Mouse (Mus musculus) lung, postnatal 36 days (tissue): ENCODE data around the gene Rabgap1l.
"Not testable (repeated sequence)": the region's sequence is repeated elsewhere in the genome, so short reads cannot be mapped to it uniquely, and the experiment has no call there.

Experiments
- DNase-seq: peaks from one replicate; pipeline ENCODE4 v3.0.0; 2022; ENCODE audit warnings: mixed read lengths

Gene Rabgap1l

DNA sequence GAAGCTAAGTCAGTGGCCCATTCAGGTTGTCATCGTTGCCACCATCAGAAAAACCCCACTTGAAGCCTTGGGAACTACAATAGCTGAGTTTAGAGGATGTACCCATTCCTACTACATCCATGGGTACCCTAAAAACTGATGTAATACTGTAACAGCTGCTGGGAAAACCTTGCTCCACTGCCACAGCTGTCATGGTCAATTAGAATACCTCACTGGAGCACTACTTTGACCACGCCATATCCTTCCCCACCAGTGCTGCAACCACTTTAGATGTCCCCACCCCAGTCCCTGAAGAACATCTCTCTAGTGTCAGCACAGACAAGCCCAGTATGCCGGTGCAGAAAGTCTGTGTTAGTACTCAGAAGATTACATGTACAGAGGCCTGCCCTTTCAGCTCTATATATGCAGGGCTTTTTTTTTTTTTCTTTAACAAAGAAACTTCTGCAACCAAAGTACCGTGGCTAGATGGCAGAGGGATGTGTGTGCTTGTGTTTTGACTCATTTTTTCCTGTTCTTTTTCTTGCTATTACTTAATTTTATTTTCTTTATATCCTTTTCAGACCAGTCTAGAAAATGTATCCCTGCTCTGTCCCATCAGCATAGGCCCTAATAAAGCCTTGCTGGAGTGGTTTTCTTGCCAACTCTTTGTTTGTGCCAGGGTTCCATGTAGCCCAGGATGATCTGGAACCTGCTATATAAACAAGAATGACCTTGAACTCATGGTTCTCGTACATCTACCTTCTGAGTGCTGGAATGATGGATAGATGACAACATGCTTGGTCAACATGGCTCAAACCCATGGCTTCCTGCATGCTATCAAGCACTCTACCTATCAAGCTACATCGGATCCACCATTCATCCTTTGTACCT is 100.6 kb downstream of the Rabgap1l start:
- no peak for DNase-seq

DNA sequence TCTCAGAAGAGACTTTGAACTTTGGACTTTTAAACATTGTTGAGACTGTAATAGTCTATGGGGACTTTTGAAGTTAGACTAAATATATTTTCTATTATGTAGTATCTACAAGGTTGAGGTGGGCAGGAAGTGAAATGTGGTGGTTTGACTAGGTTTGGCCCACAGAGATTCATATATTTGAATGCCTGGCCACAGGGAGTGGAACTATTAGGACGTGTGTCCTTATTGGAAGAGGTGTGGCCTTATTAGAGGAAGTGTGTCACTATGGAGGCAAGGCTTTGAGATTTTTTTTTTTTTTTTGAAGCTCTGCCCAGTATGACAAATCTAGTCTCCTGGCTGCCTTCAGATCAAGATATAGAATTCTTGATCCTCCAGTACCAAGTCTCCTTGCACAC is 101.8 kb downstream of the Rabgap1l start:
- DNase-seq: no peak

DNA sequence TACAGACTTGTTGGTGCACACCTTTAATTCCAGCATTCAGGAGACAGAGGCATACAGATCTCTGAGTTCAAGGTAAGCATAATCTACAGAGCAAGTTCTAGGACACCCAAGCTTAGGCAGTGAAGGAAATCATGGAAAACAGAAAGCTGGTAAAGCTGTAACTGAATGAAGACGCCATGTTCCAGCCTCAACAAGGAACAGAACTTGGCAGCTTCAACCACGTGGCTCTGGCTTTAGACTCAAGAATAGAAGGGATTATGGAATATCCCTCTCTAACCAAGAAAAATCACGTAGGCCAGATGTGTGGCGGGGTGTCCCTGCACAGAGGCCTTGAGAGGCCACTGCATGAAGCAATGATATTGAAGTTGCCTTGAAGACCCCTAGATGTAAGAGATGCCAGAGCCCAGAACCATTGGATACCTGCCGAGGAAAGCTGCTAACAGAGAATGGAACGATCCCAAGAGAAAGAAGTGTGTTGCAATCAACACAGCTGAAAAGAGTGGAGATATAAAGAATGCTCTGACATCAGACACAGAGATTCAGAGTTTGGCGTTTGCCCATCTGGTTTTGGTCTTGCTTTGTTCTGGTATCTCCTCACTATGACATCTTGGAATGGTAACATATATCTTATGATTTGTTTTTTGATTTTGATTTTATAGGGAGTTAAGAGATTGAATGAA is 102.4 kb downstream of the Rabgap1l start:
- peak; percentile 15 for DNase-seq

- DNase-seq: no peak
These were observed 103.5 kb downstream of the Rabgap1l start for GRCm38 (mm10) chr1:160689511-160689910.

- DNase-seq: no peak
These were observed 108.8 kb downstream of the Rabgap1l start for GRCm38 (mm10) chr1:160684251-160684650.

- DNase-seq: no peak
These were observed 111.5 kb downstream of the Rabgap1l start for GRCm38 (mm10) chr1:160681398-160682050.

GRCm38 (mm10) chr1:160674763-160675162 is 118.2 kb downstream of the Rabgap1l start:
- no peak for DNase-seq

- DNase-seq: no peak
These were observed 120.8 kb downstream of the Rabgap1l start for GRCm38 (mm10) chr1:160672088-160672814.

DNA sequence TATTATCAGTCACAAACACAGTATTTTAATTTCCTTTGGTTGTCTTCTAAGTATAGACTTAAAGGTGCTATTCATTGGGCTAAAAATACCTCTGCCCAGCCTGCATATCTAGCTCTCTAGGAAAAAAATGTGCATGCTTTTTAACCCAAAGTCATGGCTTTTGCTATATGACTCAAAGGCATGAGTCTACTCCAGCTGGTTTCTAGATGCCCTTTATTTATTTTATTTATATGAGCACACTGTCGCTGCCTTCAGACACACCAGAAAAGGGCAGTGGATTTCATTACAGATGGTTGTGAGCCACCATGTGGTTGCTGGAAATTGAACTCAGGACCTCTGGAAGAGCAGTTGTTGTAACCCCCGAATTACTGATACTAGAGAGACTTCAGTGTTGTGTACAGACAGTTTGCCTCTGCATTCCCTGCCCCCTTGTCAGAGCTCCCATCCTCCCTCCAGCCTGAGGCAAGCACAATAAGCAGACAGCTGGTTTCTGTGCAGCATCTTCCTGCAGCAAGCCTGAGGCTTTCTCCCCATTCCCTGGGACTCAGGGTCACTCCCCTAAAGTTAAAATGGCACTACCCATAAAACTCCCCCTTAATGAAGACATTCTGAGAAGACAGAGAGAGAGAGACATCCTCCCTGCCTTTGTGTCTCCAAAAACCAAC is 137.1 kb downstream of the Rabgap1l start:
- no peak for DNase-seq

DNA sequence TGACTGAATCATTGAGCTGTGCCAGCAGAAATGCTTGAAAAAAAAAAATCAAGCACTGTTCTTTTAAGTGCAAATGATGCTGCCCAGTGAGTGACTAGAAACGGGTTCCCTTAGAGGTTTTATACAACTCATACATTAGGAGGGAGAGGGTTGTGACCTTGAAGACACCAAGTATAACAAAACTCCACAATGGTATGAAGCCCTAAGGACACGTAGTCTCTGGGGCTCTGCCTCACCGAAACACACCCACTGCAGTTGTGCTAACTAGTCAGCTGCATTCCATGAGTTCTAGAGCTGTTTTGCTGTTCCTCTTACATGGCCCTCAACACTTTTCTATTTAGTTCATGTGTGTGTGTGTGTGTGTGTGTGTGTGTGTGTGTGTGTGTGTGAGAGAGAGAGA is 141.3 kb downstream of the Rabgap1l start:
- no peak for DNase-seq

DNA sequence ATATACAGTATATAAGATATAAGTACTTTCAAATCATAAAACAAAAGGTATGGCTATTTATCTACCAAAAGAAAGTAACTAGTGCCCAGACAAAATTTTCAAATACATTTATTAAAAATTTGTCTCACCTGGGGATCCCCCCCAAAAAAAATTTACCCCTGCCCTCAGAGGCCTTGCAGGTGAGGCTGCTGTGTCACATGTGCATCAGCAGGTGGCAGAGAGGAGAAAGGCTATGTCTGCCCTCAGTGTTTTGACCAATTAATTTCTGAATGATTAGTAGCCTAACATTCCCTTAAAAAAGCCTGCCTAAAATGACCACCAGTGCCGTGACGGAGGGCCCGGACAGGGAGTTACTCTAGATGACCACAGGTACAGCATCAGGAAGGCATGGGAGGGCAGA is 147.6 kb downstream of the Rabgap1l start:
- no peak for DNase-seq

DNA sequence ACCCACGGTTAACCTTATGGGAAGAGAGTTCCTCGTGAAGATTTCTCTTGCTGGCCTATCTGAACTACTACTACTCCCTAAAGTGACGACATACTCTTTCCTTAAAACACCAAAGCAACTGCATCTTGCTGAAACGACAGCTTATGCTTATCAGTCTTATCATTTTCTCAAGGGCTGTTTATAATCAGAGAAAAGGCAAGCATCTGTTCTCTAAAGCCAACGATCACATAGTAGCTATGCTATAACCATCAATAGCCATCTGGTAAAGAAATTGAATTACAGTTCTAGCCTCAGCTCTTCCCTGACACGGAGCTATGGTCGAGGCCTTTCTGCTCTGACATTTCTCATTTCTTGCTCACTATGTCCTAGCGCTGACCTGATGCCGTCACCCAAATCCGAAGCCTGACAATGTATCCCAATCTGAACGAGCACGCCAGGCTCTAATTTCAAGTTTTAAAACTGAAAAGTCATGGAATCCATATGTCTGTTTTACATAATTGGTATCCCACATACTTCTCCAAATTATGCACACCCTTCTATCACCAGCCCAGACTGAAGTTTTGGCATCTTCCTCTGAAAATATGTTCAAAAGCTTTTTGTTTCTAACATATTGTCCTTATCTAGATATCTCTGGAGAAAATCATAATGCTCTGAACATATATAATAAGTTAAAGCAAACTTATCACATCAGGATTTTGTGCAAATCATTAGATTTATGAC is 164.6 kb downstream of the Rabgap1l start:
- no peak for DNase-seq

GRCm38 (mm10) chr1:160624354-160625120 is 168.5 kb downstream of the Rabgap1l start:
- not testable (repeated sequence) for DNase-seq

- no peak for DNase-seq
These were observed 174.8 kb downstream of the Rabgap1l start for GRCm38 (mm10) chr1:160618201-160618600.

DNA sequence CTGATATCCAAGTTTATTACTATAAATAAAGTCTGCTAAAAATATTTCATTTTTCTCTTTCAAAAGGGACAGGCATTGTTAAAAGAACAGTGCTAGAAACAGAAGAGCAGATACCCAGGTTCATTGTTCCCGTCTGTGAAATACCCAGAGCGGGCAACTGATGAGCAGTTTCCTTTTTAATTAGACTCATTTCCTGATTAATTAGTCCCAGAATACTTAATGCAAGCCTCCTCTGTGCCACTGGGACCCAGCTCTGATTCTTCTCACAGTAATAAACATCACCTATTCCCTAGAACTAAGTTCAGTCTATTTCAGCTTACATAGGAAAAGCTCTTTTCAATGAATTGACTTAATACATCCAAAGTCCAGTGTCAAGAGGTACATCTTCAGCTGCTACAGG is 186.6 kb downstream of the Rabgap1l start:
- DNase-seq: no peak

DNA sequence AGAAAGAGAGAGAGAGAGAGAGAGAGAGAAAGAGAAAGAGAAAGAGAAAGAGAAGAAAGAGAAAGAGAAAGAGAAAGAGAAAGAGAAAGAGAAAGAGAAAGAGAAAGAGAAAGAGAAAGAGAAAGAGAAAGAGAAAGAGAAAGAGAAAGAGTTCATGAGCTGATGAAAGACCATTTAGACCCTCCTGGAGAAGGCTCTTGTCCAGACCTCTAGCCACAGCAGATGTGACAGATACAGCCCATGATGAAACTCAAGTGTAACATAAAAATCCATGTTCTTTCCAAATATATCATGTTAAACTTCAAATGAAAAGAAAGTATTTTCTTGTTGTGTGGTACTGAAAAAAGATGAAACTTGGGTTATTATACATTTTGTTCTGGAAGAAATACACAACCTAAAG is 189.7 kb downstream of the Rabgap1l start:
- not testable (repeated sequence) for DNase-seq

DNA sequence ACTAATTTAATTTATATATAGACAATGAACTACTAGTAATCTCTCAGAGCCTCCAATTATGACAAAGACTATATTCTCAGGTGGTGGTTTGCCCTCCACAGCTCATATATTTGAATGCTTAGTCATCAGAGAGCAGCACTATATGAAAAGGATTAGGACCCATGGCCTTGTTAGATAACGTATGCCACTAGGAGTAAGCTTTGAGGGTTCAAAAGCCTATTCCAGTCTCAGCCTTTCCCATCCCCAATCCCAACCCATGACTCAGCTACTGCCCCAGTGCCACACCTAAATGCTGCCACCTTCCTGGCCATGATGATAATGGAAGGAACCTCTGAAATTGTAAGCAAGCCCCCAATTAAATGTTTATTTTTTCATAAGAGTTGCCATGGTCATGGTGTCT is 195.6 kb downstream of the Rabgap1l start:
- no peak for DNase-seq

GRCm38 (mm10) chr1:160596948-160597270 is 196.1 kb downstream of the Rabgap1l start:
- peak; percentile 9 for DNase-seq

DNA sequence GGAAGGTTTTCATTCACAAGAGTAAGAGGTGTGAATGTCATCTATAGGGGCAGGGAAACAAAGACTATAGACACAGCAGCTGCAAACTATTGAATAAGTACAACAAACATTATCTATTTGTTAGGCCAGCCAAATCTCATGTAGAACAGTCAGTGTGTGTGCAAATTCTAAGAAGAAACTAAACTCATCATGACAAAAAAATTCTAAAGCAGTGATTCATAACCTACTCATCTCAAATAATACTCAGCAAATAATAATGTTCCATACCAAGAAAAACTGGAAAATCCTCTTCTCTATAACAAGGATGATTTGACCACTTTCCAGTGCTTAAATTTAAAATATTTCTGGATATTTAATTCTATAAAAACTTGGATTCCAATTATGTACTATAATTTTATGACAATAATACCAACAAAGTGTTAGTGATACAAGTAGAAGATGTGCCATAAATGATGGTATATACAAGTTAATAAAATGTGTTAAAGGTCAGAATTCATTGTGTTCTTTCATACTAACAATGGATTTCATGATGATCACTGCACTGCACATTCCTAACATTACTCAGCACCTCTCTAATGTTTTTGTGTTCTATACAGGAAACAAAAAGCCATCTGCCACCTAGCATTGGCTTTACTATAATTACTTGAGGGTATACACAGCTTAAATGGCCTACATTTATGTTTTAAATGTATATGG is 196.6 kb downstream of the Rabgap1l start:
- no peak for DNase-seq

GRCm38 (mm10) chr1:160594576-160594975 is 198.4 kb downstream of the Rabgap1l start:
- DNase-seq: no peak
